Mouse (Mus musculus): ENCODE results near the gene Suv39h2. TPM values are rescaled to one million over a fixed set of nuclear protein-coding genes. Genes with fewer than 3 reads are reported as not detected.

The Suv39h2 gene
- total RNA-seq, 2 experiments from 2014 or later: 9.2 to 15.5 TPM

- ATAC-seq (replicated peaks; ENCODE audit: low FRiP score, poor library complexity, severe bottlenecking): no peak; the same call in 1 of the 2 replicates
These were observed 50.3 kb downstream of the Suv39h2 start for GRCm38 (mm10) chr2:3424579-3424910.

GRCm38 (mm10) chr2:3423841-3424578 lies 50.8 kb downstream of the Suv39h2 start, which contains the start of gene Dclre1c:
Gene Dclre1c, plus strand, starts transcription at chr2:3424131.
- peak; percentile 97 for ATAC-seq (replicated peaks; ENCODE audit: low FRiP score, poor library complexity, severe bottlenecking)

- no peak for ATAC-seq (replicated peaks; ENCODE audit: low FRiP score, poor library complexity, severe bottlenecking)
These were observed 52.3 kb downstream of the Suv39h2 start, which contains the start of gene Meig1 for GRCm38 (mm10) chr2:3422548-3422947. Gene Meig1, minus strand, starts transcription at chr2:3422648.

GRCm38 (mm10) chr2:3420157-3420556 lies 54.7 kb downstream of the Suv39h2 start:
- ATAC-seq (replicated peaks; ENCODE audit: low FRiP score, poor library complexity, severe bottlenecking): no peak

GRCm38 (mm10) chr2:3418883-3419431 lies 55.9 kb downstream of the Suv39h2 start:
- peak; percentile 78 for ATAC-seq (replicated peaks; ENCODE audit: low FRiP score, poor library complexity, severe bottlenecking)

GRCm38 (mm10) chr2:3415676-3416075 lies 59.2 kb downstream of the Suv39h2 start:
- no peak for ATAC-seq (replicated peaks; ENCODE audit: low FRiP score, poor library complexity, severe bottlenecking)

GRCm38 (mm10) chr2:3414241-3414640 lies 60.6 kb downstream of the Suv39h2 start:
- ATAC-seq (replicated peaks; ENCODE audit: low FRiP score, poor library complexity, severe bottlenecking): 0 out of 2 replicates have a peak, but pooled peaks have one; percentile 66

GRCm38 (mm10) chr2:3407756-3408155 lies 67.1 kb downstream of the Suv39h2 start:
- no peak for ATAC-seq (replicated peaks; ENCODE audit: low FRiP score, poor library complexity, severe bottlenecking)

GRCm38 (mm10) chr2:3405981-3406380 lies 68.8 kb downstream of the Suv39h2 start:
- ATAC-seq (replicated peaks; ENCODE audit: low FRiP score, poor library complexity, severe bottlenecking): no peak

Other genes with a start within 250 kb of the Suv39h2 start
- 9.7 and 11.7 TPM in 2 replicates for gene Nmt2, start 190.8 kb downstream of the Suv39h2 start, total RNA-seq (2015; ENCODE audit: low replicate concordance)
- 13.8 and 15.3 TPM in 2 replicates for gene Nmt2, start 190.8 kb downstream of the Suv39h2 start, total RNA-seq (2017; ENCODE audit: low replicate concordance)
- 2.5 and 5.8 TPM in 2 replicates for gene Rpp38, start 142.4 kb downstream of the Suv39h2 start, total RNA-seq (2015; ENCODE audit: low replicate concordance)
- 2.6 TPM in 1 of 2 replicates, not detected in the other for gene Rpp38, start 142.4 kb downstream of the Suv39h2 start, total RNA-seq (2017; ENCODE audit: low replicate concordance)
- not detected in 2 replicates for gene Acbd7, start 138.9 kb downstream of the Suv39h2 start, total RNA-seq (2015; ENCODE audit: low replicate concordance)
- not detected in 2 replicates for gene Acbd7, start 138.9 kb downstream of the Suv39h2 start, total RNA-seq (2017; ENCODE audit: low replicate concordance)
- not detected in 2 replicates for gene Olah, start 77.8 kb downstream of the Suv39h2 start, total RNA-seq (2015; ENCODE audit: low replicate concordance)
- not detected in 2 replicates for gene Olah, start 77.8 kb downstream of the Suv39h2 start, total RNA-seq (2017; ENCODE audit: low replicate concordance)
- not detected in 2 replicates for gene Meig1, start 52.4 kb downstream of the Suv39h2 start, total RNA-seq (2015; ENCODE audit: low replicate concordance)
- gene Meig1, start 52.4 kb downstream of the Suv39h2 start, total RNA-seq (2017; ENCODE audit: low replicate concordance): not detected in 2 replicates
- gene Dclre1c, start 50.9 kb downstream of the Suv39h2 start, total RNA-seq (2015; ENCODE audit: low replicate concordance): 16.8 and 21.3 TPM in 2 replicates
- 12.2 and 17.9 TPM in 2 replicates for gene Dclre1c, start 50.9 kb downstream of the Suv39h2 start, total RNA-seq (2017; ENCODE audit: low replicate concordance)
- 7.2 and 10.5 TPM in 2 replicates for gene Gm45902, start 37.8 kb upstream of the Suv39h2 start, total RNA-seq (2015; ENCODE audit: low replicate concordance)
- gene Gm45902, start 37.8 kb upstream of the Suv39h2 start, total RNA-seq (2017; ENCODE audit: low replicate concordance): 14.0 and 14.7 TPM in 2 replicates
- gene Hspa14, start 37.8 kb upstream of the Suv39h2 start, total RNA-seq (2015; ENCODE audit: low replicate concordance): 57.8 and 72.1 TPM in 2 replicates
- 94.5 and 181 TPM in 2 replicates for gene Hspa14, start 37.8 kb upstream of the Suv39h2 start, total RNA-seq (2017; ENCODE audit: low replicate concordance)
- not detected in 2 replicates for gene Cdnf, start 38.0 kb upstream of the Suv39h2 start, total RNA-seq (2015; ENCODE audit: low replicate concordance)
- 0.39 TPM in 1 of 2 replicates, not detected in the other for gene Cdnf, start 38.0 kb upstream of the Suv39h2 start, total RNA-seq (2017; ENCODE audit: low replicate concordance)
- 155 and 288 TPM in 2 replicates for gene Fam107b, start 95.5 kb upstream of the Suv39h2 start, total RNA-seq (2015; ENCODE audit: low replicate concordance)
- 101 and 104 TPM in 2 replicates for gene Fam107b, start 95.5 kb upstream of the Suv39h2 start, total RNA-seq (2017; ENCODE audit: low replicate concordance)